Mouse (Mus musculus) kidney, adult 11 months (tissue): ENCODE measurements around the gene Ctsk.

ENCODE experiments used
- DNase-seq: peaks from one replicate; pipeline ENCODE4 v3.0.0; 2022

The Ctsk gene

GRCm38 (mm10) chr3:95499024-95499423 lies at the start of gene Ctsk:
Ctsk (plus strand) TSS chr3:95499256.
- DNase-seq = no peak

DNA sequence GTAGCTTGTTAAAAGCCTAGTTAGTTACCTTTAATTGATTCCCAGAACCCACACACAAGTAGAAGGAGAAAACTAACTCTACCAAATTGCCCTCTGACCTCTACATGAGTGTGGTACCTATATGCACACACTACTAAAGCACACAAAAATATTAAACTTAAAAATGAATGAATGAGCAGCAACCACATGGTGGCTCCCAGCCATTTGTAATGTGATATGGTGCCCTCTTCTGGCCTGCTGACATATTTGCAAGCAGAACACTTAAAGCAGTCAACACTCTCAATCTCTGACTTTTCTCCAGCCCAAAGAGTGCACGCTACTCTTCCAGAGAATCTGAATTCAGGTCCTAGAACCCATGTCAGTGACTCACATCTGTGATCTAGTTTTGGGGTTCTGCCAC lies 48.6 kb upstream of the Ctsk start:
- DNase-seq = no peak

DNA sequence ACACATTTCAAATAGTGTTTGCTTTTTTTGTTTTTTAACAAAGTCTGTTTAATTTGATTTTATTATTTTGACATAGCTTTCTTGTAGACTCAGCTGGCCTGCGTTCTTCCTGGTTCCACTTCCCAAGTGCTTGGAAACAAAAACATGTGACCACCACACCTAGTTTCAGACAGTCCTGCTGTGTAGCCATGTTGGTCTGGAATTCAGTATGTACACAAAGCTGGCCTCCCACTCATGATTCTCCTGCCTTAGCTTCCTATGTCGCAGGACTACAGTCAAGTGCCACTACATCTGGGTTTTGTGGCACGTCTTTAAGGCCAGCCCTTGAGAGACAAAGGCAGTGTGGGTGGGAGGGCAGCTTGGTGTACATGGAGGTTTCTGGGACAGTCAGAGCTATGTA lies 48.1 kb upstream of the Ctsk start:
- DNase-seq = no peak

DNA sequence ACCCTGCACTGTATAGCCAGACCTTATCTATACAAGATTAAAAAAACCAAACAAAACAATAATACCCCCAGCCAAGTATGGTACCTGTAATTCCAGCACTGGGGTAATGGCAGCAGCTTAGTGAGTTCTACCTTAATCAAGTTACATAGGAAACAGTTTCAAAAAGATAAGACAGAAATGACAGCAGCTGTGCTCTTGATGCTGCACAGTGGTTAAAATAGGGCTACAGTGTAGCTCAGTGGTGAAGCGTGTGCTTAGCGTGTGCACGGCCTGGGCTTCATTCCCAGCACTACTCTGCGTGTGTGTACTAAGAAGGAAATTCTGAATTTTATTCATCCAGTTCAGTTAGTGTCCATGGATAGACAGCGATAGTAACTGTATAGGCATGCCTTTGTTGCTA lies 42.7 kb upstream of the Ctsk start:
- no peak for DNase-seq

DNA sequence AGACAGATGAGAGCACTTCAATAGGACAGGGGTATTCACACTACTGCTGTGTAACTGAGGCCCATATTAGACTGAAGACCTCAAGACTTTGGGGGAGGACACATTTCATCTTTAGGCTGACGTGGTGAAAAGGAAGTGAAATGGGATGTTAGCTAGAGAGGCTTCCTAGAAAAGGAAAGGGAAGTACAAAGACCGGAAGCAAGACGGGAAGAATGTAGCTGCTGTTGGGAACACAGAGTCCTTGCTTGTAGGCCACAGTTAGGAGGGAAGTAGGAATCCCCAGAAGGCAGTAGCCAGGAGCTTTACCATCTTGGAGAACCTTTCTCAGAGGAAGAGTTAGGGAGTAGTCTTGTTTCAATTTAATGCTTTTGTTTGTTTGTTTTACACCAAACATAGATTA lies 41.3 kb upstream of the Ctsk start:
- no peak for DNase-seq

- no peak for DNase-seq
Measured at GRCm38 (mm10) chr3:95459381-95459780, 39.7 kb upstream of the Ctsk start.

- no peak for DNase-seq
Measured at GRCm38 (mm10) chr3:95463852-95464251, 35.2 kb upstream of the Ctsk start.

- DNase-seq = no peak
Measured at GRCm38 (mm10) chr3:95478966-95479365, 20.1 kb upstream of the Ctsk start.

DNA sequence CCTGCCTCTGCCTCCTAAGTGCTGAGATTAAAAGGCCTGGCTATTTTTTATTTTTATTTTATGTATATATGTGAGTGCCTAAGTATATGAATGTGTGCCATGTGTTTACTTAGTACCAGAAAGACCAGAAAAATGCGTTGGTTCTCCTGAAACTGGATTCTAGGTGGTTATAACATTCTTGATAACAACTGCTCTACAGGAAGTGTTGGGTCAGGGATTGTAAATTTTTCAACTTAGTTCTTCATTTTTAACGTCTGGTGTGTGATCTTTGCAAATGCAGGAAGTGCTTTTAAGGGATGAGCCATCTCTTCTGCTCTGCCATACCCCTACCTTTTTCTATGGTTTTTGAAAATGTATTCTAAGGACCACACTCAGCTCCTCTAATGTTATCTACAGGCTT lies 12.6 kb upstream of the Ctsk start:
- DNase-seq = no peak

GRCm38 (mm10) chr3:95488679-95489078 lies 10.4 kb upstream of the Ctsk start:
- no peak for DNase-seq

- no peak for DNase-seq
Measured at GRCm38 (mm10) chr3:95490238-95490637, 8.8 kb upstream of the Ctsk start.

DNA sequence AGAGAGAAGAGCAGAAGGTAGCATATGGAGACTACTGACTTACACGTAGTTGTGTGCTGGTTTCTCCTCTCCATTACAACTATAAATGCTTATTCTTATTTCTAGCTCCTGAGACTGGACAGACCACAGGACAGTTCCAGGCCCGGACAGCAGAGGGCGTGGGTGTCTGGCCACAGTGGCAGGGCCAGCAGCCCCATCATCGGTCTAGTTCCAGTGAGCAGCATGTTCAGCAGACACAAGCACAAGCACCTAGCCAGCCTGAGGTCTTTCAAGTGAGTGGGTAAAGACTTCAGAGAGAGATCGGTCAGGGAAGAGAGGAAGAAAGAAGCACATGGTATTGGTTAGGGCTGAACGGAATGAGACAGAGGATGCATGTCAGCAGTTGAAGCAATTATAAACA lies 4.7 kb upstream of the Ctsk start:
- peak; percentile 14 for DNase-seq

DNA sequence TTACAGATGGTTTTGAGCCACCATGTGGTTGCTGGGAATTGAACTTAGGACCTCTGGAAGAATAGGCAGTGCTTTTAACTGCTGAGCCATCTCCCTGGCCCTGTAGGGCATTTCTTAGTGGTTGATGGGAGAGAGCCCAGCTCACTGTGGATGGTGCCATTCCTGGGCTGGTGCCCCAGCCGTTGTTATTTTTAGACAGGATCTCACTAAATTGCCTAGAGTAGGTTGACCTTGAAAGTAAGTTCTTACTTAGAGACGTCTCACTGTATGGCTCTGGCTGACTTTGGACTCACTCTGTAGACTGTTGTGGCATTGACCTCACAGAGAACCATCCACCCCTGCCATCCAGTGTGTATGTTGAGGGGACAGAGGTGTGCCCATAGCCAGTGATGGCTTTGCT lies 827 bp upstream of the Ctsk start:
- no peak for DNase-seq

GRCm38 (mm10) chr3:95499496-95500140 lies 562 bp downstream of the Ctsk start:
- no peak for DNase-seq

DNA sequence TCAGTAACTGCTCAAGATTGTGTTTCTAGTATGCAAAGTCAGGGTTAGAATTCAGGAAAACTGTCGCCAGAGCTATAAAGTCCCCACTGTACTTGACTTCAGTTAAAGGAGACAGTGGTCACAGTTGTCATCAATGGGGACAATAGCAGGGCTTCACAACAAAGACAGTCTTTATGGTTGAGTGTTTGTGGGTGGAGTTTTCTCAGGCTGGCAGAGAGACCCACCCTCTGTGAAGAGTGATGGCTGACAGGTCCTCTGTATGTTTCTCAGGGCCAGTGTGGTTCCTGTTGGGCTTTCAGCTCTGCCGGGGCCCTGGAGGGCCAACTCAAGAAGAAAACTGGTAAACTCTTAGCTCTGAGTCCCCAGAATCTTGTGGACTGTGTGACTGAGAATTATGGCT lies 3.3 kb downstream of the Ctsk start:
- no peak for DNase-seq

DNA sequence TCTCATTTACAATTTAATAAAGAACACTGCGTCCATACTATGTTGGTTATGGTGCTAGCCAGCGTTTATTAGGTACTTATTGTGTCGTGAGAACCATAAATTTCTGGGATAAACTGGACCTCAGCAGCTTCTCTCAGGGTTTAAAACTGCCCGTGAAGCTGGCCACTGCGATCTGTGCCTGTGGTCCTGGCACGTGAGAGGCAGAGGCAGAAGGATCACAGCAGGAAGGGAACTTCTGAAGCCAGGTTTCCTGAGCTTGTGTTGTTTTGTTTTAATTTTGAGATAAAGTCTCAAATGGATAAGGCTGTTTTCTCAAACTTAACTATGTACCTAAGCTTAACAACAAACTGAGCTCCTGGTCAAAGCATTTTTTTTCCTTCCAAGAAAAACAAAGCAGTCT lies 10.3 kb downstream of the Ctsk start:
- no peak for DNase-seq

- no peak for DNase-seq
Measured at GRCm38 (mm10) chr3:95511611-95512180, 12.6 kb downstream of the Ctsk start.

DNA sequence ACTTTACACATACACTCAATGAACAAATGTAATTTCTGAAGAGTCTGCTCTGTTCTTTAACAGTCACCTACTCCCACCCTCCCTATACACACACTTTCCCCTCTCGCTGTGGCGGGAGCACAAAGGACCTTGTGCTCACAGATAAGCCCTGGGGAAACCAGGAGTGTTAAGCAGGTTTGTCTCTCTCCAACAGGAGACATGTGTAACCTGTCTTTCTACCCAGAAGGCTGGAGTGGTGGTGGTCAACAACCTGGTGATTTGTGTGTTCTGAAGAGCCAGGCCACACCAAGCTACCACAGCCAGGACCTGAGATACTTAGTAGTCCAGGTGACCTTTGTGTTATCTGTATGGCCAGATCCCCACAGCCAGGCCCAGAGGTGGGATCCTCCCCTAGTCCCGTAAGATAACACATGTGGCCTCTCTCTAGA lies 17.6 kb downstream of the Ctsk start:
- no peak for DNase-seq

DNA sequence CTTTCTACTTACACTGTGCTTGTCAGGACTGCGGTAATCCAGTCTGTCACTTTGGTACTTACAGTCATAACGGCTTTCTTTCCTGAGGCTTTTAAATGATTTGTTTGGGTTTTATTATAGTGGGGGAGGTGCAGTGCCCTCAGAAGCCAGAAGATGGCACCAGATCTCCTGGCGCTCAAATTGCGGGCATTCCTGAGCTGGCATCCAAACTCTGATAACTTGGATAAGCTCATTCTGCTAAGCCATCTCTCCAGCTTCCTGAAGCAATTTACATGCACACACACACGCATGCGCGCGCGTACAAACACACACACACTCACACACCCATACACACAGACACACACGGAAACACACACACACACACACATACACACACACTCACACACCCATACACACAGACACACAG lies 18.4 kb downstream of the Ctsk start:
- DNase-seq = peak; percentile 35

DNA sequence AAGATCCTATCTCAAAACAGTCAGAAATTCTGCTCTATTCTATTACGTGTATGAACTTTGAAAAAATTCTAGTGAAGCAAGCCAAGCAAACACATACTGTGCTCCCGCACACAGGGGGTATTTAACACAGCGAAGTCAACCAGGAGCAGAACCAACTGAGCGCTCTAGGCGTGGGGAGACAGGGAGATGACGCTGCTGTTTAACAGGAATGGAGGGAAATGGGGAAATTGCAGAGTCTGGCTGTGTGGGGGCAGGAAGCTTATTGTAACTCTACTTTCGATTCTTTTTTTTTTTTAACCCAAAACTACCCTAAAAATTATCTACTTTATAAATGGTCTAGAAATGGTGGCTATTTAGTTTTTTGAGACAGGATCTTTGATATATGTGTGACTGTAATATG lies 19.8 kb downstream of the Ctsk start:
- no peak for DNase-seq

DNA sequence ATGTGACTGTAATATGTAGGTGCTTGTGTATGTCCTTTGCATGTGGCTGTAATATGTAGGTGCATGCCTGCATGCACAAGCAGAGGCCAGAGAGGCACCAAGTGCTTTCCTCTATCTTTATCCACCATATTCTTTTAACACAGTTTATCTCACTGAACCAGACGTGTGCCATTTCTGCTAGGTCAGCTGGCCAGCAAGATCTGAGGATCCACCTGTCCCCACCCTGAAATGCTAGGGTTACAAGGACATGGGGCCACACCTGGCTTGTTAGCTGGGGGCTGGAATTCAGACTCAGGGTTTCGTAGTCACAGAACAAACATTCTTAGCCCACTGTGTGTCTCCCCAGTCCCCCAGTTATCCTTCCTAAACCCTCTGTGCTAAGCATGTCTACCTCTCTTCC lies 20.3 kb downstream of the Ctsk start:
- DNase-seq = no peak

GRCm38 (mm10) chr3:95520100-95520499 lies 21.0 kb downstream of the Ctsk start:
- DNase-seq = no peak

- no peak for DNase-seq
Measured at GRCm38 (mm10) chr3:95521168-95521567, 22.1 kb downstream of the Ctsk start.

- no peak for DNase-seq
Measured at GRCm38 (mm10) chr3:95523662-95524061, 24.6 kb downstream of the Ctsk start.

DNA sequence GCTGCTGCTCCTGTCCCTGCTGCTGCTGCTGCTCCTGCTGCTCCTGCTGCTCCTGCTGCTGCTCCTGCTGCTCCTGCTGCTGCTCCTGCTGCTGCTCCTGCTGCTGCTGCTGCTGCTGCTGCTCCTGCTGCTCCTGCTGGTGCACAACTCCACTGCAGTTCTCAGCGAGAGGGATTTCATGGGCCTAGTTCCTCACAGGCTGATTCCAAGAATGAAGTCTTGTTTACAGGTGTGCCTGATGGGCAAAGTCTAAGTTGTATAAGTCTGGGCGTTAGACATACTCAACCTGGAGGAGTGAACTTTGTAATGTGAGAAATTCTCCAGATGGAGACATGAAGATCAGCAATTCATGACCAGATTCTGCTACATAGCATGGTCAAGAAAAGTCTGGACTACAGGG lies 25.6 kb downstream of the Ctsk start:
- DNase-seq = no peak
